Mouse (Mus musculus) testis, adult 2 months (tissue): Measurements from ENCODE around the gene Serpine1. TPM values are rescaled to one million over a fixed set of nuclear protein-coding genes. Genes with fewer than 3 reads are reported as not detected.
A peak's percentile ranks its signal among the peaks of the same experiment; 100 is the strongest.

Experiments
- H3K27ac ChIP-seq: fragments of 200-500 bp; 2 replicates; pipeline ENCODE4 v1.5.1; 2012; ENCODE audit warnings: low read depth, low read length; ENCODE audit not compliant: control insufficient read depth, insufficient read depth
- H3K27me3 ChIP-seq: fragments of 200-500 bp; 2 replicates; pipeline ENCODE4 v1.6.1; 2012; ENCODE audit warnings: mild to moderate bottlenecking, low read length, moderate library complexity; ENCODE audit not compliant: control insufficient read depth, insufficient read depth
- H3K36me3 ChIP-seq: fragments of 200-500 bp; 2 replicates; pipeline ENCODE4 v1.6.1; 2012; ENCODE audit warnings: mild to moderate bottlenecking, low read length; ENCODE audit not compliant: control insufficient read depth, insufficient read depth
- H3K4me1 ChIP-seq: fragments of 200-500 bp; 2 replicates; pipeline ENCODE4 v1.6.1; 2012; ENCODE audit warnings: low read length; ENCODE audit not compliant: control insufficient read depth, insufficient read depth
- H3K4me3 ChIP-seq: fragments of 200-500 bp; 2 replicates; pipeline ENCODE4 v1.5.1; 2012; ENCODE audit warnings: low read depth, mild to moderate bottlenecking, low read length, moderate library complexity, mixed read lengths; ENCODE audit not compliant: control insufficient read depth
- CTCF ChIP-seq: fragments of 200-500 bp; IDR thresholded peaks from 2 replicates; pipeline ENCODE4 v1.5.1; 2012; ENCODE audit warnings: low read depth, mild to moderate bottlenecking, inconsistent platforms, low read length, moderate library complexity; ENCODE audit not compliant: control insufficient read depth, insufficient read depth, insufficient replicate concordance
- POLR2A ChIP-seq: fragments of 200-500 bp; IDR thresholded peaks from 2 replicates; pipeline ENCODE4 v1.6.1; 2012; ENCODE audit warnings: low read depth, mild to moderate bottlenecking, inconsistent platforms, low read length, moderate library complexity; ENCODE audit not compliant: control insufficient read depth
- polyA plus RNA-seq: library from polyadenylated mRNA; depleted of rRNA; stranded (reverse); fragments of >200 nt; gene quantifications from 2 replicates; pipeline ENCODE4 v1.2.3, GENCODE M21; 2012

Serpine1 gene
- polyA plus RNA-seq, 1 experiment, result 0.72 TPM

GRCm38 (mm10) chr5:137103969-137104368 lies 31.9 kb upstream of the Serpine1 start:
- no peak for TF ChIP-seq POLR2A
- TF ChIP-seq CTCF, result no peak
- no peak overlapping the region for H3K4me3 ChIP-seq
- H3K4me1 ChIP-seq, result peaks cover 5% of the 10 kb centered on the region
- no peak overlapping the region for H3K27ac ChIP-seq
- H3K36me3 ChIP-seq, result no peaks in the 10 kb centered on the region
- no peaks in the 10 kb centered on the region for H3K27me3 ChIP-seq

- H3K4me1 ChIP-seq, result peaks cover 5% of the 10 kb centered on the region
- no peaks in the 10 kb centered on the region for H3K27me3 ChIP-seq
- H3K27ac ChIP-seq, result no peak overlapping the region; the same call in 1 of the 2 replicates
- TF ChIP-seq CTCF (no peak), POLR2A (no peak)
- no peaks in the 10 kb centered on the region for H3K36me3 ChIP-seq
- H3K4me3 ChIP-seq, result no peak overlapping the region
Observed at GRCm38 (mm10) chr5:137102575-137103522, 30.8 kb upstream of the Serpine1 start.

- H3K27ac ChIP-seq, result no peak overlapping the region
- H3K36me3 ChIP-seq, result no peaks in the 10 kb centered on the region
- H3K4me3 ChIP-seq, result no peak overlapping the region
- TF ChIP-seq POLR2A, result no peak
- TF ChIP-seq CTCF, result no peak
- no peaks in the 10 kb centered on the region for H3K27me3 ChIP-seq
- H3K4me1 ChIP-seq, result peaks cover 5% of the 10 kb centered on the region
Observed at GRCm38 (mm10) chr5:137102078-137102477, 30.0 kb upstream of the Serpine1 start.

- H3K36me3 ChIP-seq, result no peaks in the 10 kb centered on the region
- no peak for TF ChIP-seq POLR2A
- TF ChIP-seq CTCF, result no peak
- no peak overlapping the region for H3K4me3 ChIP-seq
- H3K27me3 ChIP-seq, result no peaks in the 10 kb centered on the region
- peaks cover 5% of the 10 kb centered on the region for H3K4me1 ChIP-seq
- no peak overlapping the region for H3K27ac ChIP-seq
Observed at GRCm38 (mm10) chr5:137100660-137101059, 28.6 kb upstream of the Serpine1 start.

GRCm38 (mm10) chr5:137098418-137098817 lies 26.4 kb upstream of the Serpine1 start:
- TF ChIP-seq POLR2A, result no peak
- no peak for TF ChIP-seq CTCF
- no peak overlapping the region for H3K27ac ChIP-seq
- no peak overlapping the region for H3K4me3 ChIP-seq
- no peaks in the 10 kb centered on the region for H3K27me3 ChIP-seq
- H3K4me1 ChIP-seq, result peaks cover 7% of the 10 kb centered on the region
- no peaks in the 10 kb centered on the region for H3K36me3 ChIP-seq

- Histone ChIP-seq H3K27ac (0 out of 2 replicates have a peak overlapping the region, but pooled peaks have one; percentile 12), H3K36me3 (no peaks in the 10 kb centered on the region), H3K4me3 (no peak overlapping the region), H3K27me3 (no peaks in the 10 kb centered on the region), H3K4me1 (peaks cover 2% of the 10 kb centered on the region; the same call in 1 of the 2 replicates)
- no peak for TF ChIP-seq CTCF
- no peak for TF ChIP-seq POLR2A
Observed at GRCm38 (mm10) chr5:137096037-137096436, 24.0 kb upstream of the Serpine1 start.

- Histone ChIP-seq H3K27ac (peak overlapping the region; percentile 87), H3K4me3 (peak overlapping the region; percentile 76), H3K4me1 (peaks cover 2% of the 10 kb centered on the region; the same call in 1 of the 2 replicates), H3K36me3 (no peaks in the 10 kb centered on the region), H3K27me3 (no peaks in the 10 kb centered on the region)
- TF ChIP-seq POLR2A (peak; percentile 42; the same call in 1 of the 2 replicates), CTCF (no peak)
Observed at GRCm38 (mm10) chr5:137095135-137095534, 23.1 kb upstream of the Serpine1 start.
